Mouse (Mus musculus) testis, adult 2 months (tissue): Measurements from ENCODE around the gene Wnt5b.

Source experiments
- CTCF ChIP-seq: fragments of 200-500 bp; IDR thresholded peaks from 2 replicates; pipeline ENCODE4 v1.5.1; 2012; ENCODE audit warnings: low read depth, mild to moderate bottlenecking, inconsistent platforms, low read length, moderate library complexity; ENCODE audit not compliant: control insufficient read depth, insufficient read depth, insufficient replicate concordance
- POLR2A ChIP-seq: fragments of 200-500 bp; IDR thresholded peaks from 2 replicates; pipeline ENCODE4 v1.6.1; 2012; ENCODE audit warnings: low read depth, mild to moderate bottlenecking, inconsistent platforms, low read length, moderate library complexity; ENCODE audit not compliant: control insufficient read depth

- TF ChIP-seq CTCF (no peak), POLR2A (no peak)
These were observed 34.6 kb downstream of the Wnt5b start for GRCm38 (mm10) chr6:119509437-119510037.
